In the genomic region with DNA sequence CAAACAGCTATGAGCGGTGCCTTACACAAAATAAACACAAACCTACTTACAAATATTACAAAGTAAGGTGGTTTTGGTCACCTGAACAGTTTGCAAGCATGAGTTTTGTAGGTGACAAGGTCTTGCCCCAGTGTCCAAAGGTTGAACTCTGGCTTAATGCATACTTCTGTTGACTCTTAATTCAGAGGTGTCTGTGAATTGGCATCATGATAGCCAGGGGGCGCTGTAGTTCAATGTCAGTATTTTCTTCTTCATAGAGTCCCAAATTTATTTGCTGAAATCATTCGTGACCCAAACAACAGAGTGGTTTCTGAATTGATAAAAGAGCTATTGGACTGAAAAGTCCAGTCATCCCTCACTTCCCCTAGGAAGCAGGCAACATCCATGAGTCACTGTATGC, we compare ENCODE assay signal across 9 mouse cellular contexts. TPM values are rescaled to one million over a fixed set of nuclear protein-coding genes. Genes with fewer than 3 reads are reported as not detected.
A peak's percentile ranks its signal among the peaks of the same experiment; 100 is the strongest.
DNase-seq lines count a peak whose midpoint lies in the region; ATAC-seq and TF ChIP-seq lines count a peak whose summit lies in the region.
"Had no signal": no experiment of that assay in that cellular context is flagged by ENCODE, and none has a peak within 500 bp of the region (broad histone marks: within the 10 kb centered on the region; RNA-seq: fewer than 3 reads in every experiment).

No protein-coding gene starts in this region.

- no peak overlapping the region for H3K9ac ChIP-seq in liver, adult 2 months (ENCODE audit: low read depth, low read length)
- H3K9ac ChIP-seq in liver, embryonic 12.5 days: no peak overlapping the region
- H3K9ac ChIP-seq in limb, embryonic 14.5 days (ENCODE audit: low read depth, low read length, severe bottlenecking): no peak overlapping the region

- H3K79me2 ChIP-seq in liver, adult 2 months (ENCODE audit: control insufficient read depth, insufficient read depth, low read length): no peaks in the 10 kb centered on the region

- 18% methylated on average over 3 of the region's 3 CpGs for WGBS in liver, adult 2 months
- 31% methylated on average over 3 of the region's 3 CpGs for WGBS in liver, embryonic 12.5 days (ENCODE audit: insufficient replicate concordance)
- 41% methylated on average over 3 of the region's 3 CpGs for WGBS in limb, embryonic 14.5 days

- H3K36me3 ChIP-seq in liver, adult 2 months (ENCODE audit: control insufficient read depth, insufficient read depth, low read length): no peaks in the 10 kb centered on the region
- no peaks in the 10 kb centered on the region for H3K36me3 ChIP-seq in liver, embryonic 12.5 days
- no peaks in the 10 kb centered on the region for H3K36me3 ChIP-seq in limb, embryonic 14.5 days (ENCODE audit: control insufficient read depth, insufficient read depth, low read length)

- no peak overlapping the region for H3K4me2 ChIP-seq in liver, embryonic 12.5 days
- H3K4me2 ChIP-seq in limb, embryonic 14.5 days (replicated peaks; ENCODE audit: low read depth, low read length, severe bottlenecking): no peak overlapping the region

- H3K4me3 ChIP-seq in liver, adult 2 months (ENCODE audit: insufficient read depth, low read depth, low read length): no peak overlapping the region
- H3K4me3 ChIP-seq in liver, embryonic 12.5 days: no peak overlapping the region
- no peak overlapping the region for H3K4me3 ChIP-seq in limb, embryonic 14.5 days (replicated peaks; ENCODE audit: low read length)
- H3K4me3 ChIP-seq: erythroblast, embryonic 14.5 days had no signal

- TF ChIP-seq POLR2A in liver, adult 2 months (IDR thresholded peaks at IDR 0.05; ENCODE audit: extremely low read depth, insufficient read depth, low read length): no peak
- no peak for TF ChIP-seq POLR2A in limb, embryonic 14.5 days (IDR thresholded peaks at IDR 0.05; ENCODE audit: borderline replicate concordance, extremely low read depth, insufficient read depth, insufficient read length)

- no peak for ATAC-seq in liver, embryonic 12.5 days
- ATAC-seq in inflammation-experienced regulatory T-cells, adult 6 months: peak; percentile 73
- ATAC-seq in limb, embryonic 14.5 days (ENCODE audit: low FRiP score, low read depth): no peak

- no peaks in the 10 kb centered on the region for H3K27me3 ChIP-seq in liver, adult 2 months (ENCODE audit: control insufficient read depth, insufficient read depth, low read length)
- no peaks in the 10 kb centered on the region for H3K27me3 ChIP-seq in liver, embryonic 12.5 days (replicated peaks)
- H3K27me3 ChIP-seq in limb, embryonic 14.5 days (ENCODE audit: control insufficient read depth, insufficient read depth, low read length): no peaks in the 10 kb centered on the region

- H3K27ac ChIP-seq in liver, adult 2 months (replicated peaks; ENCODE audit: insufficient read depth, low read depth, low read length): peak overlapping the region; percentile 47
- no peak overlapping the region for H3K27ac ChIP-seq in liver, embryonic 12.5 days
- H3K27ac ChIP-seq in limb, embryonic 14.5 days (replicated peaks; ENCODE audit: low read depth, low read length): no peak overlapping the region

- peaks cover 20% of the 10 kb centered on the region for H3K4me1 ChIP-seq in liver, adult 2 months (ENCODE audit: control insufficient read depth, insufficient read depth, low read length)
- no peaks in the 10 kb centered on the region for H3K4me1 ChIP-seq in liver, embryonic 12.5 days
- H3K4me1 ChIP-seq in limb, embryonic 14.5 days (ENCODE audit: control insufficient read depth, insufficient read depth, low read length): no peaks in the 10 kb centered on the region

- peak; percentile 67 for TF ChIP-seq CTCF in liver, adult 2 months (IDR thresholded peaks at IDR 0.05; ENCODE audit: low read depth, low read length)

- H3K9me3 ChIP-seq in liver, embryonic 12.5 days (replicated peaks): no peaks in the 10 kb centered on the region
- H3K9me3 ChIP-seq in limb, embryonic 14.5 days (ENCODE audit: control insufficient read depth, low read length): no peaks in the 10 kb centered on the region

- DNase-seq in liver, adult 2 months (ENCODE audit: extremely low read depth, low read depth, low spot score): peak; percentile 76
- peak; percentile 84 for DNase-seq in adrenal gland, adult 2 months
- peak; percentile 82 for DNase-seq in embryo, embryonic 10.5 days (ENCODE audit: low spot score)
- peak; percentile 71 for DNase-seq in limb, embryonic 14.5 days (ENCODE audit: low spot score)
- peak; percentile 90 for DNase-seq in retina, embryonic 14.5 days (ENCODE audit: low spot score)
- peak; percentile 81 for DNase-seq in urinary bladder, postnatal 14 days (ENCODE audit: low spot score)

RNA-seq across cellular contexts. Expression of gene Mypn, which starts 50.2 kb away (rescaled TPM):
- total RNA-seq in liver, adult 2 months (2014; rRNA removed): under 0.01 TPM in 1 of 2 replicates, not detected in the other
- polyA plus RNA-seq in liver, adult 2 months (2012; rRNA removed): 0.12 TPM in 1 of 2 replicates, not detected in the other
- 0.02 and 0.07 TPM in 2 replicates for polyA plus RNA-seq in liver, embryonic 12.5 days (2016; fragmentation: Nextera tagmentation; extraction: Ambion mirVana)
- 1 to 10 TPM in 1 of 2 experiments, under 1 TPM in 1; 0.31 to 1.1 TPM for total RNA-seq in adrenal gland, adult 2 months (2021)
- polyA plus RNA-seq in adrenal gland, adult 2 months (2012; rRNA removed): 0.02 and 0.07 TPM in 2 replicates
- polyA plus RNA-seq in inflammation-experienced regulatory T-cells, adult 6 months (2017; shearing (Covaris generic)): not detected
- 4.6 and 4.8 TPM in 2 replicates for polyA plus RNA-seq in limb, embryonic 14.5 days (2012; rRNA removed)
- 3.4 and 5.4 TPM in 2 replicates for polyA plus RNA-seq in limb, embryonic 14.5 days (2014; fragmentation: Nextera tagmentation; extraction: Ambion mirVana)
- polyA plus RNA-seq: erythroblast, embryonic 14.5 days had no signal

RNA-seq across cellular contexts. Expression of gene Atoh7, which starts 54.1 kb away (rescaled TPM):
- total RNA-seq in liver, adult 2 months (2014; rRNA removed): not detected in 2 replicates
- polyA plus RNA-seq in liver, adult 2 months (2012; rRNA removed): not detected in 2 replicates
- not detected in 2 replicates for polyA plus RNA-seq in liver, embryonic 12.5 days (2016; fragmentation: Nextera tagmentation; extraction: Ambion mirVana)
- total RNA-seq in adrenal gland, adult 2 months (2021): not detected
- 0.10 TPM in 1 of 2 replicates, not detected in the other for polyA plus RNA-seq in adrenal gland, adult 2 months (2012; rRNA removed)
- polyA plus RNA-seq in inflammation-experienced regulatory T-cells, adult 6 months (2017; shearing (Covaris generic)): not detected
- polyA plus RNA-seq in limb, embryonic 14.5 days (2012; rRNA removed): 0.08 TPM in 2 replicates
- polyA plus RNA-seq in limb, embryonic 14.5 days (2014; fragmentation: Nextera tagmentation; extraction: Ambion mirVana): 0.17 and 0.57 TPM in 2 replicates
- polyA plus RNA-seq: erythroblast, embryonic 14.5 days had no signal
